In the genomic region with DNA sequence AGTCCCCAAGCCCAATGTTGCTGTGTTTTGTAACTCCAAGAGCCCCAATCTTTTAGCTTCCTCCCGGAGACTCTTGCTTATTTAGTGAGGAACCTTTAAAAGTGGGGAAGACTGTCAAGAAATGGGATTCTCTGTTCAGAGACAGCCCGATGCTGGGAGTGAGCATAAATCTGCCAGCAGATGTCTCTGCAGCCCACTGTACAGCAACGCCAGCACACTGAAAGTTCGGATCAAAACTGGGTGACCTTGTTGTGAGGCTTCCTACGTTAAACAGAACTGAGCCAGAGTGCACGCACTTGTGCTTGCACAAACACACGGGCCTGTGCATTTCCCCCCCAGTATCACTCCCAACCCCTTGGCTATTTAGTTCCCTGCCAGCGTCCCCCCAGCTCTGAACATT, we compare ENCODE assay signal across 7 mouse cellular contexts. TPM values are rescaled to one million over a fixed set of nuclear protein-coding genes. Genes with fewer than 3 reads are reported as not detected.
DNase-seq lines count a peak whose midpoint lies in the region; ATAC-seq and TF ChIP-seq lines count a peak whose summit lies in the region.

No protein-coding gene starts in this region.

- H3K9ac ChIP-seq in kidney, embryonic 15.5 days: no peak overlapping the region
- H3K9ac ChIP-seq in embryonic facial prominence, embryonic 14.5 days (ENCODE audit: low read depth, low read length): no peak overlapping the region
- H3K9ac ChIP-seq in midbrain, postnatal 0 days (replicated peaks; ENCODE audit: low read length, poor library complexity, severe bottlenecking): no peak overlapping the region

- peak; percentile 20; the same call in 1 of the 2 replicates for TF ChIP-seq CTCF in spleen, adult 2 months (IDR thresholded peaks at IDR 0.05; ENCODE audit: extremely low read depth, insufficient read depth, insufficient read length, insufficient replicate concordance)
- peak; percentile 88 for TF ChIP-seq CTCF in midbrain, postnatal 0 days (IDR thresholded peaks at IDR 0.05)

- H3K9me3 ChIP-seq in kidney, embryonic 15.5 days (replicated peaks): no peaks in the 10 kb centered on the region
- H3K9me3 ChIP-seq in embryonic facial prominence, embryonic 14.5 days (ENCODE audit: control insufficient read depth, low read length): no peaks in the 10 kb centered on the region
- H3K9me3 ChIP-seq in midbrain, postnatal 0 days (ENCODE audit: low read length): no peaks in the 10 kb centered on the region

- peak; percentile 51 for DNase-seq in kidney, adult 18-20 months
- DNase-seq in spleen, adult 2 months (ENCODE audit: low read depth in 1 of 2, low spot score in 2 of 2): no peak
- DNase-seq in spleen, postnatal 14 days (ENCODE audit: low spot score in 2 of 2): no peak
- peak; percentile 74 for DNase-seq in embryonic facial prominence, embryonic 14.5 days (ENCODE audit: low spot score)
- DNase-seq in midbrain, postnatal 0 days (ENCODE audit: low spot score): peak; percentile 73

- peaks cover 17% of the 10 kb centered on the region for H3K4me1 ChIP-seq in kidney, embryonic 15.5 days
- peaks cover 12% of the 10 kb centered on the region for H3K4me1 ChIP-seq in spleen, adult 2 months (ENCODE audit: control insufficient read depth, insufficient read depth, insufficient read length)
- H3K4me1 ChIP-seq in embryonic facial prominence, embryonic 14.5 days (ENCODE audit: control insufficient read depth, insufficient read depth, low read length): no peaks in the 10 kb centered on the region
- H3K4me1 ChIP-seq in midbrain, postnatal 0 days (ENCODE audit: insufficient read depth, low read length): no peaks in the 10 kb centered on the region

- no peak for ATAC-seq in kidney, embryonic 15.5 days (replicated peaks; ENCODE audit: low FRiP score)
- no peak for ATAC-seq in embryonic facial prominence, embryonic 14.5 days (ENCODE audit: low read depth)
- peak; percentile 38; the same call in 1 of the 2 replicates for ATAC-seq in midbrain, postnatal 0 days (ENCODE audit: low FRiP score)
- no peak for ATAC-seq in erythroid progenitor cell, adult 5-6 weeks (replicated peaks; ENCODE audit: low FRiP score, poor library complexity, severe bottlenecking)

- 35% methylated on average over 8 of the region's 8 CpGs for WGBS in kidney, embryonic 15.5 days
- 53% methylated on average over 8 of the region's 8 CpGs for WGBS in spleen, adult 2 months
- 36% methylated on average over 8 of the region's 8 CpGs for WGBS in embryonic facial prominence, embryonic 14.5 days
- WGBS in midbrain, postnatal 0 days: 42% methylated on average over 8 of the region's 8 CpGs

- no peak for TF ChIP-seq POLR2A in spleen, adult 2 months (IDR thresholded peaks at IDR 0.05; ENCODE audit: low read depth, low read length)

- peaks cover 15% of the 10 kb centered on the region; the same call in 1 of the 2 replicates for H3K36me3 ChIP-seq in kidney, embryonic 15.5 days
- peaks cover 26% of the 10 kb centered on the region for H3K36me3 ChIP-seq in spleen, adult 2 months (ENCODE audit: control insufficient read depth, insufficient read depth, low read length)
- H3K36me3 ChIP-seq in embryonic facial prominence, embryonic 14.5 days (ENCODE audit: control insufficient read depth, insufficient read depth, low read length): no peaks in the 10 kb centered on the region
- 0 out of 2 replicates have a peak, but pooled peaks cover 7% of the 10 kb centered on the region for H3K36me3 ChIP-seq in midbrain, postnatal 0 days (ENCODE audit: insufficient read depth, low read length)

- H3K4me2 ChIP-seq in kidney, embryonic 15.5 days: no peak overlapping the region
- H3K4me2 ChIP-seq in embryonic facial prominence, embryonic 14.5 days (ENCODE audit: low read depth, low read length): no peak overlapping the region
- no peak overlapping the region for H3K4me2 ChIP-seq in midbrain, postnatal 0 days (ENCODE audit: low read depth, low read length, poor library complexity, severe bottlenecking)

- no peak overlapping the region for H3K27ac ChIP-seq in kidney, embryonic 15.5 days
- H3K27ac ChIP-seq in spleen, adult 2 months (ENCODE audit: insufficient read depth, low read length): no peak overlapping the region
- no peak overlapping the region for H3K27ac ChIP-seq in embryonic facial prominence, embryonic 14.5 days (replicated peaks; ENCODE audit: low read depth, low read length)
- no peak overlapping the region for H3K27ac ChIP-seq in midbrain, postnatal 0 days (ENCODE audit: low read depth, low read length)

- H3K27me3 ChIP-seq in kidney, embryonic 15.5 days: 0 out of 2 replicates have a peak, but pooled peaks cover 2% of the 10 kb centered on the region
- H3K27me3 ChIP-seq in spleen, adult 2 months (ENCODE audit: control insufficient read depth, insufficient read depth, low read length): no peaks in the 10 kb centered on the region
- H3K27me3 ChIP-seq in embryonic facial prominence, embryonic 14.5 days (replicated peaks; ENCODE audit: control insufficient read depth, insufficient read depth, low read length): no peaks in the 10 kb centered on the region
- H3K27me3 ChIP-seq in midbrain, postnatal 0 days (ENCODE audit: insufficient read depth, low read length): no peaks in the 10 kb centered on the region

- H3K4me3 ChIP-seq in kidney, embryonic 15.5 days (replicated peaks): no peak overlapping the region
- H3K4me3 ChIP-seq in spleen, adult 2 months (ENCODE audit: extremely low read depth, insufficient read depth, insufficient read length): no peak overlapping the region
- no peak overlapping the region for H3K4me3 ChIP-seq in embryonic facial prominence, embryonic 14.5 days (ENCODE audit: low read depth, low read length)
- no peak overlapping the region for H3K4me3 ChIP-seq in midbrain, postnatal 0 days (ENCODE audit: low read depth, low read length)

RNA-seq across cellular contexts. Expression of a gene that starts 10.8 kb away (rescaled TPM):
- 29.4 and 32.4 TPM in 2 replicates for polyA plus RNA-seq in kidney, embryonic 15.5 days (2015; fragmentation: Nextera tagmentation; extraction: Ambion mirVana)
- 38.3 and 58.4 TPM in 2 replicates for polyA plus RNA-seq in spleen, adult 2 months (2012; rRNA removed)
- polyA plus RNA-seq in embryonic facial prominence, embryonic 14.5 days (2014; fragmentation: Nextera tagmentation; extraction: Ambion mirVana): 8.8 and 10.9 TPM in 2 replicates
- 36.0 and 38.8 TPM in 2 replicates for total RNA-seq in midbrain, postnatal 0 days (2014; rRNA removed)
- 36.6 and 43.6 TPM in 2 replicates for polyA plus RNA-seq in midbrain, postnatal 0 days (2015; fragmentation: Nextera tagmentation; extraction: Ambion mirVana)
- 4.2 TPM in 1 of 2 replicates, not detected in the other for total RNA-seq in erythroid progenitor cell, adult 5-6 weeks (2015; ENCODE audit: low replicate concordance)
- total RNA-seq in erythroid progenitor cell, adult 5-6 weeks (2017; ENCODE audit: low replicate concordance): 1.4 and 3.1 TPM in 2 replicates

Comparison
In these comparisons a context has a peak if more than half of its experiments do, and no peak if none do; other contexts are left out.
1. DNase-seq: peak in kidney, adult 18-20 months (single experiment), embryonic facial prominence, embryonic 14.5 days (single experiment) and midbrain, postnatal 0 days (single experiment); none in spleen, adult 2 months (0 of 2) and spleen, postnatal 14 days (0 of 2).